Mouse (Mus musculus) brown adipose tissue, adult 24 weeks (tissue): ENCODE data around the gene Cntnap1. TPM values are rescaled to one million over a fixed set of nuclear protein-coding genes. Genes with fewer than 3 reads are reported as not detected.

Source experiments
- H3K27ac ChIP-seq: fragments of 200-500 bp; replicated peaks from 2 replicates; pipeline ENCODE4 v1.5.1; 2012; ENCODE audit warnings: low read depth, mild to moderate bottlenecking, low read length
- H3K4me1 ChIP-seq: fragments of 200-500 bp; 2 replicates; pipeline ENCODE4 v1.6.1; 2012; ENCODE audit warnings: low read length, mixed read lengths; ENCODE audit not compliant: control insufficient read depth, insufficient read depth, insufficient read length
- H3K4me3 ChIP-seq: fragments of 200-500 bp; 2 replicates; pipeline ENCODE4 v1.5.1; 2012; ENCODE audit warnings: low read depth, mild to moderate bottlenecking, low read length, moderate library complexity; ENCODE audit not compliant: insufficient read depth
- polyA plus RNA-seq: library from polyadenylated mRNA; stranded (reverse); fragments of >200 nt; gene quantifications from 2 replicates; pipeline ENCODE4 v1.2.4, GENCODE M21; 2012; ENCODE audit not compliant: missing spikeins, insufficient read depth, insufficient read length

The Cntnap1 gene
- polyA plus RNA-seq, 1 experiment, result 7.2 TPM

GRCm38 (mm10) chr11:101172434-101172815, 2.1 kb downstream of the Cntnap1 start:
- Histone ChIP-seq H3K4me1 (peaks cover 11% of the 10 kb centered on the region), H3K27ac (peak overlapping the region; percentile 74), H3K4me3 (peak overlapping the region; percentile 72)

GRCm38 (mm10) chr11:101173112-101173511, 2.8 kb downstream of the Cntnap1 start:
- Histone ChIP-seq H3K4me1 (peaks cover 11% of the 10 kb centered on the region), H3K27ac (peak overlapping the region; percentile 61), H3K4me3 (peak overlapping the region; percentile 24)

GRCm38 (mm10) chr11:101173631-101174388, 3.5 kb downstream of the Cntnap1 start:
- Histone ChIP-seq H3K27ac (peak overlapping the region; percentile 80), H3K4me1 (peaks cover 8% of the 10 kb centered on the region), H3K4me3 (peak overlapping the region; percentile 63)

- H3K4me1 ChIP-seq, result peaks cover 8% of the 10 kb centered on the region
- peak overlapping the region; percentile 80 for H3K27ac ChIP-seq
- H3K4me3 ChIP-seq, result peak overlapping the region; percentile 63
These were observed 4.0 kb downstream of the Cntnap1 start for GRCm38 (mm10) chr11:101174389-101174745.

DNA sequence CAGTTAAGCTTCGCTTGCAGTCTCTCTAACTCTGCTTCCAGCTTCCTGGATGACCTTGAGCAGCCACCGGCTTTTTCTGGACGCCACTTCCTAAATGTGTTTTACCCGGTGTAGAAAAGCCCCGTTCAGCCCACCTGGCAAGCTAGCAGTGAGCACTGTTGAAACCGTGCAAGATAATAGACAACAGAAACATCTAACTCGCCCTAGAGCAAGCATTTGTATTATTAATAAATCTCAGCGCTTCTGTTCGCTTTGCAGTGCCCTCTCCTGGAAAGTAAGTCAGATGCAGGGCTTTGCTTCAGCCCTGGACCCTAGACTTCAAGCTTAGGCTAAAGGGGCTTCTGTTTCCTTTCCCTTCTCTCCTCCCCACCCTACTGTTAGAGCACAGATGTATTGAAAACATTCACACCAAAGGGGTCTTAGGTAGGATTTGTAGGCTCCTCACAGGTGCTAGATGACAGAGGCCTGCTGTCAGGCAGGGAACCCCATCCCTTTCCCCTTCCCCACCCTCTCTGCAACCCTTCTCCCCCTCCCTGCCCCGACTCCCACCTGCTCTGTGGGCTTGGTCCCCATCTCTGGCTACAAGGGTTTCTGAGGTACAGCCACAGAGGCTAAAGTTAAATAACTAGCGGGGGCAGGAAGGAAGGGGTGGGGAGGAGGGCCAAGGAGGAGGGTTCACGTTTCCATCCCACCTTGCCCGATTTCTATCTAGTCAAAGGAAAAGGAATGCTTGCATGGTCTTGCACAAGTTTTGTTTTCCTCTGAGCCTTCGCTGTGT, 4.7 kb downstream of the Cntnap1 start, which contains the start of gene Ccr10:
TSS of gene Ccr10 (minus strand) at position 593 of the 778 bp plus-strand sequence.
- peaks cover 8% of the 10 kb centered on the region for H3K4me1 ChIP-seq
- peak within 1 kb of the TSS; percentile 63 for H3K4me3 ChIP-seq
- H3K27ac ChIP-seq, result peak within 1 kb of the TSS; percentile 80

GRCm38 (mm10) chr11:101175636-101176116, 5.4 kb downstream of the Cntnap1 start:
- Histone ChIP-seq H3K4me3 (peak overlapping the region; percentile 63), H3K27ac (no peak overlapping the region), H3K4me1 (peaks cover 8% of the 10 kb centered on the region)

DNA sequence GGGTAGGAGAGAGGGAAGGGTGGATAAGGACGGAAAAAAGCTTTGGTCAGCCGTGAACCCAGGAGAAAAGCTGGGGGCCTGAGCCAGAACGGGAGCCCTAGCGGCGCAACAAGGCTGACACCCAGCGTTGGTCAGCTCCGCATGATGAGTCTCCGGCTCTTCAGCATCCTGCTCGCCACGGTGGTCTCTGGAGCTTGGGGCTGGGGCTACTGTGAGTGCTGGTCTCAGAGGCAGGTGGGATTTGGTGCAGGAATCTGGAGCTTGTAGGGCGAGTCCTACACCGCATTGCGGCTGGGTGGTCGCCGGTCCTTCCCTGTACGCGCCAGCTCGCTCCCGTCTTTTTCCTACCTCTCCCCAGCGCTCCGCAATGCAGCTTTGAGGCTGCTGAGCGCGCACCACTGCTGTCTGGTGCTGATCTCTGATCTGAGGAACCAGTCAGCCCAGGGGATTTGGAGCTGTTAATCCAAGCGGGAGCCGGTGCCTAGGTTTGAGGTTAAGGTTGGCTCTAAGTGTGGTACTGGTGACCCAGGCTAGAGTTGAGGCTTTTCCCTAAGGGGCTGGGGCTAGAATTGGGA, 5.9 kb downstream of the Cntnap1 start:
- Histone ChIP-seq H3K4me1 (peaks cover 8% of the 10 kb centered on the region), H3K4me3 (peak overlapping the region; percentile 40), H3K27ac (no peak overlapping the region)

DNA sequence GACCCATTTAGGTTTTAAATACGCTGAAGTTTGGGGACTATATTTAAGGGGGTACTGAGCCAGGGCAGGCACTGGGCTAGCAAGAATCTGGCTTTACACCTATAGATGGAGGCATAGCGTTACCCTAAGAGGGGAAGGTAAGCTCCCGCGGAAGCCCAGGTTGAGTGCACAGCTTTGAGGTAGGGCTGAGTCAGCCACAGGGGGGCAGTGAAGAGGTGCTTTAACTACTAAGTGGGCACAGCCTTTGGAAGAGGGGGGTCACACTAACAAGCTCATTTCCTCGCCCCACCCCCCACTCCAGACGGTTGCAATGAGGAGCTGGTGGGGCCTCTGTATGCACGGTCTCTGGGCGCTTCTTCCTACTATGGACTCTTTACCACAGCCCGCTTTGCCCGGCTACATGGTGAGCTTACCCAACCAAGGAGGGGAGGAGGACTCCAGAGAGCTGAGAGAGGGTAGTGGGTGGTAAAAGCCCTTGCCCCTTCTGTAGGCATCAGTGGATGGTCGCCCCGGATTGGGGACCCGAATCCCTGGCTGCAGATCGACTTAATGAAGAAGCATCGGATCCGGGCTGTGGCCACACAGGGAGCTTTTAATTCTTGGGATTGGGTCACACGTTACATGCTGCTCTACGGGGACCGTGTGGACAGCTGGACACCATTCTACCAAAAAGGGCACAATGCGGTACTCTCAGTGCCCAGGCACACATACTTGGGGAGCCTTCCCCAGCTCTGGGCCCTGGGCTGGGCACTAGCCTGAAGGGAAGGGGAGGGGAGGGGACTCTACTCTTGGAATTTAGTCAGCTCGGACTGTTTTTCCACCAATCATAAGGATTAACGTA, 6.8 kb downstream of the Cntnap1 start:
- Histone ChIP-seq H3K27ac (no peak overlapping the region), H3K4me1 (peaks cover 8% of the 10 kb centered on the region), H3K4me3 (no peak overlapping the region)

GRCm38 (mm10) chr11:101178061-101179058, 8.0 kb downstream of the Cntnap1 start:
- Histone ChIP-seq H3K4me1 (peaks cover 4% of the 10 kb centered on the region; the same call in 1 of the 2 replicates), H3K4me3 (no peak overlapping the region)

GRCm38 (mm10) chr11:101179306-101179705, 9.0 kb downstream of the Cntnap1 start:
- Histone ChIP-seq H3K4me3 (no peak overlapping the region), H3K27ac (no peak overlapping the region), H3K4me1 (peaks cover 3% of the 10 kb centered on the region; the same call in 1 of the 2 replicates)

More at GRCm38 (mm10) chr11:101178061-101179058, 8.0 kb downstream of the Cntnap1 start:
- no peak overlapping the region for H3K27ac ChIP-seq

GRCm38 (mm10) chr11:101180261-101180660, 9.9 kb downstream of the Cntnap1 start:
- Histone ChIP-seq H3K27ac (no peak overlapping the region), H3K4me3 (no peak overlapping the region)

GRCm38 (mm10) chr11:101180846-101181740, 10.8 kb downstream of the Cntnap1 start:
- Histone ChIP-seq H3K27ac (no peak overlapping the region), H3K4me3 (no peak overlapping the region), H3K4me1 (no peaks in the 10 kb centered on the region)

More at GRCm38 (mm10) chr11:101180261-101180660, 9.9 kb downstream of the Cntnap1 start:
- H3K4me1 ChIP-seq, result no peaks in the 10 kb centered on the region

DNA sequence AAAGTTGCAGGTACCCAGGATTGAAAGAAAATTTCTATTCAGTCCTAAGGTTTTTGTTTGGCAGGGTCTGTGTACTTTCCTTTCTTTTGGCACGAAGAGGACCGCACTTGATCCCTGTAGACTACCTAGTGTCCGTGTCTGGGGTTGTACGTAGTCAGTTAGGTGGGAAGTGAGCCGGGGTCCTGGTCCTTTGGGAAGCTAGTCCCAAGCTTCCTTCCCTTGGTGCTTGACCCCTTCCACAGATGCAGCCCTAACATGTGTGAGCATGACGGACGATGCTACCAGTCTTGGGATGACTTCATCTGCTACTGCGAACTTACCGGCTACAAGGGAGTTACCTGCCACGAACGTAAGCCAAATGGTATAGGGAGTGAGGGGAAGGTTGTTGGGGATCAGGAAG, 11.6 kb downstream of the Cntnap1 start:
- Histone ChIP-seq H3K4me1 (no peaks in the 10 kb centered on the region), H3K4me3 (no peak overlapping the region), H3K27ac (no peak overlapping the region)
